Mouse (Mus musculus): Measurements from ENCODE around the gene Abcc8.

GRCm38 (mm10) chr7:46111938-46112337 is 67.9 kb downstream of the Abcc8 start:
- TF ChIP-seq CTCF (IDR thresholded peaks at IDR 0.05; ENCODE audit: control insufficient read depth, insufficient read depth, insufficient read length) (no peak), CEBPB (IDR thresholded peaks at IDR 0.05; ENCODE audit: low read depth) (no peak)
